Mouse (Mus musculus) embryonic fibroblast, embryonic 13.5 days (primary cell): Measurements from ENCODE around the gene Dynll1.

Source experiments
- CTCF ChIP-seq: IDR thresholded peaks from 2 replicates; pipeline ENCODE4 v1.5.1; 2011; ENCODE audit warnings: mild to moderate bottlenecking, control low read depth, low read length, moderate library complexity, borderline replicate concordance; ENCODE audit not compliant: insufficient read depth
- POLR2A ChIP-seq: IDR thresholded peaks from 2 replicates; pipeline ENCODE4 v1.6.1; 2011; ENCODE audit warnings: low read depth, mild to moderate bottlenecking, control low read depth, low read length, moderate library complexity

- TF ChIP-seq CTCF (no peak), POLR2A (no peak)
These were observed 40.4 kb downstream of the Dynll1 start for GRCm38 (mm10) chr5:115260356-115260755.
